Mouse (Mus musculus) left cerebral cortex, adult 6 months (tissue): ENCODE data around the gene Sval3. TPM values are rescaled to one million over a fixed set of nuclear protein-coding genes. Genes with fewer than 3 reads are reported as not detected.

Experiments
- long read RNA-seq, 2 experiments: library from polyadenylated mRNA; unstranded; transcript quantifications; one replicate each; pipeline ENCODE4 v2.0.0; 2019 to 2020
- polyA plus RNA-seq: library from polyadenylated mRNA; unstranded; fragments of <200 nt; fragmentation: Nextera tagmentation; gene quantifications from 2 replicates; pipeline ENCODE4 v1.2.3, GENCODE M21; 2021

The Sval3 gene
- not detected in 2 replicates for polyA plus RNA-seq
- long read RNA-seq, experiment 1, result 0 reads
- long read RNA-seq, experiment 2, result 0 reads

GRCm38 (mm10) chr6:41967840-41968239 is at the start of gene Sval3:
Sval3 (plus strand) TSS chr6:41968140.

GRCm38 (mm10) chr6:41951330-41951729 is 16.6 kb upstream of the Sval3 start, which contains the start of gene Sval1:
Sval1 (plus strand) TSS chr6:41951630.

Other genes with a start within 250 kb of the Sval3 start
- not detected in 2 replicates for gene Olfr459, start 193.0 kb upstream of the Sval3 start, polyA plus RNA-seq
- gene Pip, start 120.6 kb upstream of the Sval3 start, polyA plus RNA-seq, result not detected in 2 replicates
- gene Sval2, start 115.2 kb upstream of the Sval3 start, polyA plus RNA-seq, result not detected in 2 replicates
- gene Sval1, start 16.5 kb upstream of the Sval3 start, polyA plus RNA-seq, result not detected in 2 replicates
- gene Sva, start 70.3 kb downstream of the Sval3 start, polyA plus RNA-seq, result not detected in 2 replicates
- not detected in 2 replicates for gene Tas2r139, start 172.8 kb downstream of the Sval3 start, polyA plus RNA-seq
- gene Tas2r144, start 247.2 kb downstream of the Sval3 start, polyA plus RNA-seq, result not detected in 2 replicates